Mouse (Mus musculus): ENCODE results near the gene Adgrf3. TPM values are rescaled to one million over a fixed set of nuclear protein-coding genes. Genes with fewer than 3 reads are reported as not detected.

The Adgrf3 gene
- total and polyA plus RNA-seq, 2 experiments from 2014 or later: 0.08 to 0.23 TPM

DNA sequence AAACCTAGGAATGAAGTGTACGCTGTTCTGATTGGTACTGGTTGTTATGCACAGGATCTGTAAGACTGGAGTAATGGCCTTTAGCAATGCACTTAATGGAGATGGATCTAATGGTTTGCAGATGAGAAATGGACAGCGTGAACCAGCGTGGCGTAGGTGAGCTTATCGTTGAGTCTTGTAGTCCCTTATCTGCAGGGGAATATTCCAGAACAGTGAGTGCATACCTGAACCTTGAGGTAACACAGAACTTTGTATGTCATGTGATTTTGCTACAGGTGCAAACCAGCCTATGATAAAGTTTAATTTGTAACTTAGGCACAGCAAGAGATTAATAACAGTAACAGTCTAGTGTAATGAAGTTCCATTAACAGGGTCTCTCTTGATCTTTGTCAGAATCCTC lies 33.0 kb upstream of the Adgrf3 start:
- H3K4me1 ChIP-seq (ENCODE audit: control insufficient read depth, insufficient read depth): peaks cover 25% of the 10 kb centered on the region
- WGBS: 85% methylated on average over 5 of the region's 5 CpGs
- no peak overlapping the region for H3K4me2 ChIP-seq (ENCODE audit: low read depth, low read length)
- H3K4me3 ChIP-seq (ENCODE audit: low read depth, low read length): no peak overlapping the region
- no peak for TF ChIP-seq EP300 (IDR thresholded peaks at IDR 0.05; ENCODE audit: low read depth)
- TF ChIP-seq CTCF (IDR thresholded peaks at IDR 0.05; ENCODE audit: low read depth): no peak
- no peak for ATAC-seq (ENCODE audit: insufficient read depth, low read depth)
- no peak for DNase-seq (ENCODE audit: low spot score)
- H3K27ac ChIP-seq (ENCODE audit: low read depth): no peak overlapping the region
- no peaks in the 10 kb centered on the region for H3K27me3 ChIP-seq (ENCODE audit: control insufficient read depth, insufficient read depth, low read length)
- no peaks in the 10 kb centered on the region for H3K9me3 ChIP-seq (replicated peaks; ENCODE audit: control insufficient read depth, low read length)
- H3K36me3 ChIP-seq (replicated peaks; ENCODE audit: control insufficient read depth, insufficient read depth, low read length): no peaks in the 10 kb centered on the region
- H3K9ac ChIP-seq (replicated peaks; ENCODE audit: low read depth, low read length): no peak overlapping the region

DNA sequence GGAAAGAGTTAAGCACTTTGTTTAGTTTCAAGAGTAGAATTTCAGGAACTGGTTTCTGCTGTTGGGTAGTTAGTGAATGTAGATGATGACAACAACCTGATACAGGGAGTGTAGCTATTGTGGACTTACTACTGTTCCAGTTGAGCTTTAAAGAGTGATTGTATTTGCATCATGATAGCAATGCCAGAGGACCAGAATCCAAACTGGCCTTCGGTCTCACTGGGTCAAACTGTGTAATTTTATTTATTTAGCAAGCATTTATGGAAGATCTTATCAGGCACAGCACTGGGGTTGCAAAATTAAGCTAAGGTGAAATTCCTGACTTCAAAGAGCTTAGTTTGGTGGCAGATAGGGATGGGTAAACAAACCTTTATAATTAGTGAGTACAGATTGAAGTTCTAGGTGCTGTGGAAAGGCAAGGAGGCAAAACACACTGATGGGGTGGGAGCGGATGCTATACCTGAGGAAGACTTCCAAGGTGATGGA lies 30.2 kb upstream of the Adgrf3 start:
- no peak overlapping the region for H3K27ac ChIP-seq (ENCODE audit: low read depth)
- no peaks in the 10 kb centered on the region for H3K27me3 ChIP-seq (ENCODE audit: control insufficient read depth, insufficient read depth, low read length)
- peaks cover 23% of the 10 kb centered on the region for H3K4me1 ChIP-seq (ENCODE audit: control insufficient read depth, insufficient read depth)
- no peak overlapping the region for H3K9ac ChIP-seq (replicated peaks; ENCODE audit: low read depth, low read length)
- TF ChIP-seq EP300 (IDR thresholded peaks at IDR 0.05; ENCODE audit: low read depth): no peak
- no peak for TF ChIP-seq CTCF (IDR thresholded peaks at IDR 0.05; ENCODE audit: low read depth)
- H3K4me2 ChIP-seq (ENCODE audit: low read depth, low read length): no peak overlapping the region
- ATAC-seq (ENCODE audit: insufficient read depth, low read depth): no peak
- H3K36me3 ChIP-seq (replicated peaks; ENCODE audit: control insufficient read depth, insufficient read depth, low read length): no peaks in the 10 kb centered on the region
- DNase-seq (ENCODE audit: low spot score): no peak
- no peaks in the 10 kb centered on the region for H3K9me3 ChIP-seq (replicated peaks; ENCODE audit: control insufficient read depth, low read length)
- 88% methylated on average over 2 of the region's 2 CpGs for WGBS
- no peak overlapping the region for H3K4me3 ChIP-seq (ENCODE audit: low read depth, low read length)

- Histone ChIP-seq H3K4me2 (ENCODE audit: low read depth, low read length) (peak overlapping the region; percentile 91), H3K4me3 (ENCODE audit: low read depth, low read length) (no peak overlapping the region), H3K9me3 (replicated peaks; ENCODE audit: control insufficient read depth, low read length) (no peaks in the 10 kb centered on the region), H3K27me3 (ENCODE audit: control insufficient read depth, insufficient read depth, low read length) (no peaks in the 10 kb centered on the region), H3K9ac (replicated peaks; ENCODE audit: low read depth, low read length) (0 out of 2 replicates have a peak overlapping the region, but pooled peaks have one; percentile 75), H3K36me3 (replicated peaks; ENCODE audit: control insufficient read depth, insufficient read depth, low read length) (no peaks in the 10 kb centered on the region), H3K27ac (ENCODE audit: low read depth) (no peak overlapping the region), H3K4me1 (ENCODE audit: control insufficient read depth, insufficient read depth) (peaks cover 23% of the 10 kb centered on the region)
- DNase-seq (ENCODE audit: low spot score): no peak
- WGBS: 21% methylated on average over 8 of the region's 8 CpGs
- TF ChIP-seq CTCF (IDR thresholded peaks at IDR 0.05; ENCODE audit: low read depth) (no peak), EP300 (IDR thresholded peaks at IDR 0.05; ENCODE audit: low read depth) (no peak)
- no peak for ATAC-seq (ENCODE audit: insufficient read depth, low read depth)
Measured at GRCm38 (mm10) chr5:30233979-30234378, 28.5 kb upstream of the Adgrf3 start.

DNA sequence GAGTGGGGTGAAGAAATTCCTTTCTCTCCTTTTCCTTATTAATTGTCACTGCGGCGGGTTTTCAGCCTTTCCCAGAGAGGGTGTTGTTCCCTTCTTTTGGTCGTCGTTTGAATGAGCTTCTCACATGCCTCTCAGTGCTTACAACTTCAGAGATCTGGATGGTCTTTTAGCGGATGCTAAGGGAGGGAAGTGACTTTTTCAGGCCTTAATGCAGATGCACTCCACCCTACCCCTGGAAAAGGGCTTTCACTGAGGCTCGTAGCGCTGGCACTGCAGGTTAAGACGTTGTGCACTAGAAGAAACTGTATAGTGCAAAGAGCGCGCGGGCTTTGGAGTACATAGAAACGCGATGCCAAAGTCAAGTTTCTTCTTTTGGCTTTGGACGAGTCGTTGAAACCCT lies 27.5 kb upstream of the Adgrf3 start:
- H3K4me1 ChIP-seq (ENCODE audit: control insufficient read depth, insufficient read depth): peaks cover 23% of the 10 kb centered on the region
- H3K4me2 ChIP-seq (ENCODE audit: low read depth, low read length): peak overlapping the region; percentile 91
- TF ChIP-seq CTCF (IDR thresholded peaks at IDR 0.05; ENCODE audit: low read depth) (no peak), EP300 (IDR thresholded peaks at IDR 0.05; ENCODE audit: low read depth) (no peak)
- no peak for DNase-seq (ENCODE audit: low spot score)
- H3K4me3 ChIP-seq (ENCODE audit: low read depth, low read length): peak overlapping the region; percentile 76
- H3K27ac ChIP-seq (ENCODE audit: low read depth): peak overlapping the region; percentile 83
- H3K27me3 ChIP-seq (ENCODE audit: control insufficient read depth, insufficient read depth, low read length): no peaks in the 10 kb centered on the region
- H3K9ac ChIP-seq (replicated peaks; ENCODE audit: low read depth, low read length): peak overlapping the region; percentile 75
- no peak for ATAC-seq (ENCODE audit: insufficient read depth, low read depth)
- H3K36me3 ChIP-seq (replicated peaks; ENCODE audit: control insufficient read depth, insufficient read depth, low read length): no peaks in the 10 kb centered on the region
- 3% methylated on average over 15 of the region's 15 CpGs for WGBS
- H3K9me3 ChIP-seq (replicated peaks; ENCODE audit: control insufficient read depth, low read length): no peaks in the 10 kb centered on the region

DNA sequence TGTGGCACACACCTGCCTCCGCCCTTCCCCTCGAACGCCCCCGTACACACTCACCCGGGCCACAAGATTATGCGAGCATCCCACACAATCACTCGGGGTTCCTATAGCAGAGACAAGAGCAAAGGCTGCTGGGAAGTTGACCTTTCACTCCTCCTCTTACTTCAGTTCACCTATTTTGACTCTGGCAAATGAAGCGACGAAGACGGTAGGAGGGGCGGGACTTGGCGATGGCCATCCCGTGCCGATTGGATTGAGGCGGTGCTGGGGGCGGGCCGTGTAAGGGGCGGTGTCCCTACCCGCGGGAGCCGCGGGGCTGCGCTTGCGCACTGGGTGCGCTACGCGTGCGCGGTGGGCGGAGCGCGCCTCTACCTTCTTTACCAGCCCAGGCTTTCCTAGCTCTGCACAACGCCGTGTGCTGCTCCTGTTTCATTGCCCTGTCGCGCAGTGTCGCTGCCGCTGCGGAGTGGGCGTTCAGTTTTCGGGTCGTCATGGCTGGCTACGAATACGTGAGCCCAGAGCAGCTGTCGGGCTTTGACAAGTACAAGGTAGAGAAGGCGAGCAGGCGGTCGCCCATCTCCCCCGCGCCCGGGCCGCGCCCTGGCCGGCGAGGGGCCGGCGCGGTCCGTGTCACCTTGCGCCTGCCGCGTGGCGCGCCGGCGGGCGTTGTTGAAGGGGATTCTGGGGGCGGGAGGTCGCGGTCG lies 26.9 kb upstream of the Adgrf3 start, which contains the start of gene Selenoi:
Gene Selenoi, plus strand, starts transcription at position 311 of the 701 bp plus-strand sequence.
- peaks cover 23% of the 10 kb centered on the region for H3K4me1 ChIP-seq (ENCODE audit: control insufficient read depth, insufficient read depth)
- no peaks in the 10 kb centered on the region for H3K36me3 ChIP-seq (replicated peaks; ENCODE audit: control insufficient read depth, insufficient read depth, low read length)
- no peaks in the 10 kb centered on the region for H3K27me3 ChIP-seq (ENCODE audit: control insufficient read depth, insufficient read depth, low read length)
- DNase-seq (ENCODE audit: low spot score): peak; percentile 97
- no peak for TF ChIP-seq CTCF (IDR thresholded peaks at IDR 0.05; ENCODE audit: low read depth)
- no peak for TF ChIP-seq EP300 (IDR thresholded peaks at IDR 0.05; ENCODE audit: low read depth)
- peak within 1 kb of the TSS; percentile 75 for H3K9ac ChIP-seq (replicated peaks; ENCODE audit: low read depth, low read length)
- WGBS: 2% methylated on average over 64 of the region's 71 CpGs
- no peaks in the 10 kb centered on the region for H3K9me3 ChIP-seq (replicated peaks; ENCODE audit: control insufficient read depth, low read length)
- peak; percentile 100 for ATAC-seq (ENCODE audit: insufficient read depth, low read depth)
- peak within 1 kb of the TSS; percentile 83 for H3K27ac ChIP-seq (ENCODE audit: low read depth)
- H3K4me3 ChIP-seq (ENCODE audit: low read depth, low read length): peak within 1 kb of the TSS; percentile 76
- peak within 1 kb of the TSS; percentile 91 for H3K4me2 ChIP-seq (ENCODE audit: low read depth, low read length)

Measured in heart, postnatal 0 days (tissue).